Mouse (Mus musculus) ovary, adult 2 months (tissue): ENCODE measurements around the gene Epha10. TPM values are rescaled to one million over a fixed set of nuclear protein-coding genes. Genes with fewer than 3 reads are reported as not detected.

Experiments used
- polyA plus RNA-seq: library from polyadenylated mRNA; depleted of rRNA; stranded (reverse); fragments of >200 nt; gene quantifications from 2 replicates; pipeline ENCODE4 v1.2.3, GENCODE M21; 2012; rRNA removed

The Epha10 gene
- polyA plus RNA-seq, result 0.12 and 0.16 TPM in 2 replicates

DNA sequence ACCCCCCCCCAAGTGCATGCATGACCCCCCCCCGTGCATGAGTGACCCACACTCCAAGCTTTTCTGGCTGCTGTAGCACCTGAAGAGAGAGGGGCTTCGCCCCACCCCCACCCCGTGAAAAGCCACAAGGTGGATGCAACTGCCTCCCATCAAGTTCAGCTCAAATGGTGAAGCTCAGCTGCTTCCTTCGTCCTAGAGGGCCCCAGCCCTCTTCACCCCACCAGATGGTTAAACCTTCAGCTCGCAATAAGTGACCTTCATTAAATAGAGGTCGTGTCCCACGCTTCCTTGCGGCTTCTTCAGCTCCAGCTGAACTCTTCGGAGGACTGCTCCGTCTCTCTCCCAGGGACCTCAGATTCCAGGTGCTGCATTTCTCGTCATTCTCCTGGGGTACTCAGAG lies at the start of gene Epha10:
TSS of gene Epha10 (plus strand) at position 301 of the 400 bp plus-strand sequence.

DNA sequence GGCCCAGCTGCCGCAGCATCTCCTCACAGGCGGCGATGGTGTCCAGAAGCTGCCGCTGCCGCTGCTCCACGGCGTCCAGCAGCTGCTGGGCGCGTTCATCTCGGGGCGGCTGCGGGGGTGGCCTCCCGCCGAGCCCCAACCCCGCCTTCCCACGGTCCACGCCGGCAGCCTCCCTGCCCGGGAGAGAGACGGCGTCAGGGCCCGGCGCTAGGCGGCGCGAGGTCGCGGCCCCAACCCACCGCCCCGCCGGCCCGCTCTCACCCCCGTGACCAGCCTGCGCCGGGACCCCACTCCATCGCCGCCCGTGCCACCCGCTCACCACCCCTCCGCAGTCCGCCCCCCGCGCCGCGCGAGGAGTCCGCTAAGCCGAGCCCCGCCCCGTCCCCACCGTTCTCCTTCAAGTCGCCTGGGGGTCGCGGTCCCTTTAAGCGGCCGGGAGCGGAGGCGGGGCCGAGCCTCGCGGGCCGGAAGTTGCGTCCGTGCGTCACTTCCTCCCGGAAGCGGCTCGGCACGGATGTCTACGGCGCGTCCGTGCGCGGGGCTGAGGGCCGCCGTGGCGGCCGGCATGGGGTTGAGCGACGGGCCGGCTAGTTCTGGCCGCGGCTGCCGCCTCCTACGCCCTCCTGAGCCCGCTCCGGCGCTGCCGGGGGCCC lies 30.3 kb upstream of the Epha10 start, which contains the start of gene Yrdc:
TSS of gene Yrdc (plus strand) at position 419 of the 653 bp plus-strand sequence.

DNA sequence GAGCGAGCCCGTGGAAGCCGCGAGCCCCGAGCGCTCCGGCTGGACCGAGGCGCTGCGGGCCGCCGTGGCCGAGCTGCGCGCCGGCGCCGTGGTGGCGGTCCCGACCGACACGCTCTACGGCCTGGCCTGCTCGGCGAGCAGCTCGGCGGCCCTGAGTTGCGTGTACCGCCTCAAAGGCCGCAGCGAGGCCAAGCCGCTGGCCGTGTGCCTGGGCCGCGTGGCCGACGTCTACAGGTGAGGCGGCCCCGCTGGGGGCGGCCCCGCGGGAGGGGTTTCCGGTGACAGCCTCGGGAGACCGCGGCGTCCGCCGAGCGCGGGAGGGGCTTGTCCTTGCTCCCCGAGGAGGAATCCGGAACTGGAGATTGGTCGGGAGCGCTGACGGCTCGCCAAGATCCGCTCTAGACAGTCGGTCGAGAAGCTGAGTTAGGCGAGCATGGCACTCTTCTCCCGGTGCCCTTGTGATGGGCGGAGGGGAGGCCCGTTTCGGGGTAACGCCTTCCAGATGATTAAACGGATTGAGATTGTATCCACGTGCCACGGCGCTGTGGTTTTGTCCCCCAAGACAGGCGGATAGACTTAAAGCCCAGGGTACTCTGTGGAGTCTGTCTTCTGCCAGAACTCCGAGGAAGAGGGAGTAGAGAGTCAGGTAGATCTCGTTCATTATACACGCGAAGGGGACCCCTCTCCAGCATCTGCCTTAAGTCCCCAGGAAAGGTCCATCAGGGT lies 29.6 kb upstream of the Epha10 start, which contains the start of gene 1110065P20Rik:
TSS of gene 1110065P20Rik (minus strand) at position 264 of the 726 bp plus-strand sequence.

DNA sequence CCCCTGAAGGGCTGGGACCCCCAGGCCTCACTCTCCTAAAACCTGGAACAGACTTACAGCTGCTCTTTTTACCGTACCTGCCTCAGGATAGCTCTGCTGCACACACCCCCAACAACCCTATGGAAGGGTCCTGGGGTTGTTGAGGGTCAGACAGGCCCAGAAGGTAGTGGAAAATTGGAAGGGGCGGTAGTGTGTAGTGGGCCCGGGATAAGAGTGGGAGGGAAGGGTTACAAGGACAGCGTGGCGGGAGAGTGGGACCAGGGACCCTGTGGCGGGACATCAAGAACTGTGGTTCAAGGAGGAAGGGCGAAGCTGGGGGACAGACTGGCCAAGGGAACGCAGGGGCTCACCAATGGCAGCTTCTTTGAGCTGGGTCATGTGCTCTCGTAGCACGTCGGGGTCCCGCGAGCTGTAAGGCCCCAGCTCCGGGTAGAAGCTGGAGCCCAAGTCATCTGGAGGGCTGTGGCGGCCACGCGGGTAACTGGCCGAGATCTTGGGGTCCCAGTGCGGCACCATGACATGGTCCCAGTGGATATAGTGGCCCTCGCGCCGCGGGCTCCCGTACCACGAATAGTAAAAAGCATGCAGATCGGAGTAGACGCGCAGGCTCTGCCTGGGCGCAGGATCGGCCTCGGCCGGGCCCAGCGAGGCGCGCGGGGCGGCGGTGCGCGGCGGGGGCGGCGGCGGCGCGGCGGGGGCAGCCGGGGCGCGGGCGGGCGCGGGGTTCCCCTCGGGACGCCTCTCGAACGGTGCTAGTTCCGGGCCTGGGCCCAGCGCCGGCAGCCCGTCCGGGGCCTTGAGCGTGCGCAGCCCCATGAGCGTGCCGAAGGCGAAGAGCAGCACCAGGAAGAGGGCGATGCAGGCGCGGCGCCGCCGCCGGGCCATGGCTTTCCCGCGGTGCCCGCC lies 19.2 kb upstream of the Epha10 start, which contains the start of gene Maneal:
TSS of gene Maneal (minus strand) at position 889 of the 906 bp plus-strand sequence.

DNA sequence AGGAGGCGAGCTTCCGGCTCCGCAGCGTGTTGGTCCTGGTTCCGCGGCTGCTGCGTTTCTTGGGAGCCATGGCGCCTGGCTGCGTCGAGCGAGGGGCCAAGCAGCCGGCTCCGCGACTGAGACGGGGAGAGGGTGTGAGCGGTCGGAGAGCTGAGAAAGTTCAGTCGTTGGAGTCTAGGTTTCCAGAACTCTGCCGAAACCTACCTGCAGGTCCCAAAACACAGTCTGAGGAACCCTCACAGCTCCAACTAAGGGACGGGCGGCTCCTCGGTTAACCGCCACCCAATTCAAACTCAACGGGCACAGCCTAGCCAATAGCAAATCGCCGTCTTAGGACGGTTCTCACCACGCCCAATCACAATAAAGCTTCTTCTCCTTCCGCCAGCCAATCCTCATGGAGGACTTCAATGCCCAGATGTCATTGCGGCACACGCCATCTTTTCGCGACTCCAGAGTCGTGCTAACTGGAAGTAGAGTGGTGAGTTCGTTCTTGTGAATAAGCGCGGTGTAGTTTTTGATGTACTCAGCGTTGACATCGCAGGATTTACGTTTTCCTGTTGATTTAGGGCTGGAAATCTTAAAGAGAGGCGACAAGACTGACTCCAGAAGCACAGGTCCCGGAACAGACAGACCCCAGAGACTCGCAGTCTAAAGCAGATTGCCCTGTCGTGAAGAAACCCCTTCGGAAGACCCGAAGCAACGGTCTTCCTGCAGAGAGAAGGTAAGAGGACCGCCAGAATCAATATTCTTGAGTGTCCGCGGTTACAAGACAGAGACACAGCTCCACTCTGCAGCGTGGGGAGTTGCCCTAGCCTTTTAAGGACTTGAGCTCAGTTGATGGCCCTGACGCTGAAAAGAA lies 56.1 kb downstream of the Epha10 start, which contains the start of gene 9930104L06Rik:
TSS of gene 9930104L06Rik (plus strand) at position 436 of the 859 bp plus-strand sequence.

DNA sequence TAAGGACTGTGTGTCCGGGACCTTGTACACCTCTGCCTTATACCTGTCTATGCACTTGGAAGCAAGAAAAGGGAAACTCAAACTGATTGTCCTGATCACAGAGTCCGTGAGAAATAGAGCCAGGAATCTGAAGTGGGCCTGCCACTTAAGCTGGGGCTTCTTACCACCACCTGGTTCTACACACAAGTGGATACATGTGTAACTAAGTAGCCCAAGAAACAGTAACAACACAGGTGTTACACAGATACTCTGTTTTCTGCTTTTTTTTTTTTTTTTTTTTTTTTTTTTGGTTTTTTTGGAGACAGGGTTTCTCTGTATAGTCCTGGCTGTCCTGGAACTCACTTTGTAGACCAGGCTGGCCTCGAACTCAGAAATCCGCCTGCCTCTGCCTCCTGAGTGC lies 58.5 kb downstream of the Epha10 start, which contains the start of gene Cdca8:
TSS of gene Cdca8 (minus strand) at position 101 of the 400 bp plus-strand sequence.

Other genes with a start within 250 kb of the Epha10 start
- 0.45 and 0.46 TPM in 2 replicates for gene Pou3f1, start 224.1 kb upstream of the Epha10 start, polyA plus RNA-seq
- gene Utp11, start 187.3 kb upstream of the Epha10 start, polyA plus RNA-seq, result 2.4 and 2.9 TPM in 2 replicates
- gene Fhl3, start 180.2 kb upstream of the Epha10 start, polyA plus RNA-seq, result 32.2 and 53.9 TPM in 2 replicates
- gene Sf3a3, start 166.1 kb upstream of the Epha10 start, polyA plus RNA-seq, result 11.9 and 16.2 TPM in 2 replicates
- gene Inpp5b, start 139.0 kb upstream of the Epha10 start, polyA plus RNA-seq, result 28.2 and 33.8 TPM in 2 replicates
- gene Mtf1, start 78.8 kb upstream of the Epha10 start, polyA plus RNA-seq, result 6.4 and 8.5 TPM in 2 replicates
- gene Yrdc, start 30.2 kb upstream of the Epha10 start, polyA plus RNA-seq, result 52.3 and 64.7 TPM in 2 replicates
- 106 and 134 TPM in 2 replicates for gene 1110065P20Rik, start 29.7 kb upstream of the Epha10 start, polyA plus RNA-seq
- gene Maneal, start 18.7 kb upstream of the Epha10 start, polyA plus RNA-seq, result 1.6 and 1.9 TPM in 2 replicates
- 21.4 and 22.0 TPM in 2 replicates for gene 9930104L06Rik, start 56.1 kb downstream of the Epha10 start, polyA plus RNA-seq
- gene Cdca8, start 58.4 kb downstream of the Epha10 start, polyA plus RNA-seq, result 11.3 and 19.8 TPM in 2 replicates
- gene Rspo1, start 105.5 kb downstream of the Epha10 start, polyA plus RNA-seq, result 37.2 and 38.2 TPM in 2 replicates
- gene Gnl2, start 135.7 kb downstream of the Epha10 start, polyA plus RNA-seq, result 17.8 and 19.3 TPM in 2 replicates
- 17.8 and 18.4 TPM in 2 replicates for gene Dnali1, start 184.8 kb downstream of the Epha10 start, polyA plus RNA-seq
- gene Snip1, start 185.8 kb downstream of the Epha10 start, polyA plus RNA-seq, result 11.2 and 12.7 TPM in 2 replicates
- 14.0 and 21.7 TPM in 2 replicates for gene Meaf6, start 204.2 kb downstream of the Epha10 start, polyA plus RNA-seq
- gene Zc3h12a, start 246.9 kb downstream of the Epha10 start, polyA plus RNA-seq, result 6.0 and 7.1 TPM in 2 replicates